Mouse (Mus musculus) heart, adult 2 months (tissue): ENCODE measurements at regions not wholly inside any gene's neighbourhood (a gene's known extent, or its start where the extent isn't known, plus 50 kb on each side); places are given as distances from the start of the nearest gene placed in this dataset.

Experiments
- EP300 ChIP-seq: fragments of 200-500 bp; IDR thresholded peaks from 2 replicates; pipeline ENCODE4 v1.6.1; 2011; ENCODE audit warnings: low read depth, low read length, control low read depth; ENCODE audit not compliant: insufficient read depth
- POLR2A ChIP-seq: fragments of 200-500 bp; IDR thresholded peaks from 2 replicates; pipeline ENCODE4 v1.6.1; 2011; ENCODE audit warnings: mild to moderate bottlenecking, low read depth, low read length, control low read depth; ENCODE audit not compliant: insufficient read depth

DNA sequence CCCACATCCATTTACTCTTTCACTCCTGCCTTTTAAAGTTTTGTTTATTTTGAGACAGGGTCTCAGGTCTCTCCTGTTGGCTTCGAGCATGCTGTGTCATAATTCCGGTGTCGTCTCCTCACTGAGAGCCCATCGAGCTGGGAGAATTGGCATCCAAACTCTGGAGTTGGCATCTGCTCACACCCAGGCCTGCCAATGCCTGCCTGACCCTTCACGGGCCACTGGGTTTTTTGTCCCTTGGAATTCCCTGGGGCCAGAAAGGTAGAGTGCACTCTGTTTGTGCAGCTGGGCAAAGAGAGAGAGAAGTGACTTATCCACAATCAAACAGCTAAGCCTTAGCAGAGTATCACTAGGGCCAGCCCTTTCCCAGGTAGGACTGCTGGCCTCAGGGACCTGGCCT, 83.6 kb upstream of the Nectin1 start:
- TF ChIP-seq EP300 (no peak), POLR2A (no peak)
